Mouse (Mus musculus): Measurements from ENCODE around the gene Sgk1.

Sgk1 gene

GRCm38 (mm10) chr10:21918016-21918749 is 36.2 kb downstream of the Sgk1 start:
- DNase-seq (ENCODE audit: low spot score) = no peak

GRCm38 (mm10) chr10:21918750-21919145 is 36.8 kb downstream of the Sgk1 start:
- DNase-seq (ENCODE audit: low spot score) = no peak

GRCm38 (mm10) chr10:21920611-21921010 is 38.6 kb downstream of the Sgk1 start:
- DNase-seq (ENCODE audit: low spot score) = no peak

- DNase-seq (ENCODE audit: low spot score) = peak; percentile 45
Measured at GRCm38 (mm10) chr10:21922716-21923350, 40.8 kb downstream of the Sgk1 start.

GRCm38 (mm10) chr10:21923495-21923952 is 41.5 kb downstream of the Sgk1 start:
- DNase-seq (ENCODE audit: low spot score) = peak; percentile 64

GRCm38 (mm10) chr10:21924051-21924720 is 42.2 kb downstream of the Sgk1 start:
- DNase-seq (ENCODE audit: low spot score) = no peak

- DNase-seq (ENCODE audit: low spot score) = no peak
Measured at GRCm38 (mm10) chr10:21926941-21927340, 45.0 kb downstream of the Sgk1 start.

GRCm38 (mm10) chr10:21930781-21931380 is 48.9 kb downstream of the Sgk1 start:
- DNase-seq (ENCODE audit: low spot score) = no peak

- DNase-seq (ENCODE audit: low spot score) = no peak
Measured at GRCm38 (mm10) chr10:21932791-21933190, 50.8 kb downstream of the Sgk1 start.

GRCm38 (mm10) chr10:21934826-21935225 is 52.8 kb downstream of the Sgk1 start:
- DNase-seq (ENCODE audit: low spot score) = no peak

- no peak for DNase-seq (ENCODE audit: low spot score)
Measured at GRCm38 (mm10) chr10:21936513-21937221, 54.7 kb downstream of the Sgk1 start.

- peak; percentile 37 for DNase-seq (ENCODE audit: low spot score)
Measured at GRCm38 (mm10) chr10:21937222-21937605, 55.2 kb downstream of the Sgk1 start.

GRCm38 (mm10) chr10:21938166-21938565 is 56.2 kb downstream of the Sgk1 start:
- DNase-seq (ENCODE audit: low spot score) = no peak

- no peak for DNase-seq (ENCODE audit: low spot score)
Measured at GRCm38 (mm10) chr10:21941235-21941634, 59.3 kb downstream of the Sgk1 start.

GRCm38 (mm10) chr10:21943145-21943700 is 61.2 kb downstream of the Sgk1 start:
- DNase-seq (ENCODE audit: low spot score) = no peak

GRCm38 (mm10) chr10:21945195-21945594 is 63.2 kb downstream of the Sgk1 start:
- DNase-seq (ENCODE audit: low spot score) = no peak

GRCm38 (mm10) chr10:21946751-21947351 is 64.9 kb downstream of the Sgk1 start:
- no peak for DNase-seq (ENCODE audit: low spot score)

GRCm38 (mm10) chr10:21952520-21952919 is 70.5 kb downstream of the Sgk1 start:
- DNase-seq (ENCODE audit: low spot score) = no peak

- DNase-seq (ENCODE audit: low spot score) = no peak
Measured at GRCm38 (mm10) chr10:21961111-21961510, 79.1 kb downstream of the Sgk1 start.

- no peak for DNase-seq (ENCODE audit: low spot score)
Measured at GRCm38 (mm10) chr10:21963005-21963404, 81.0 kb downstream of the Sgk1 start.

- no peak for DNase-seq (ENCODE audit: low spot score)
Measured at GRCm38 (mm10) chr10:21973676-21974075, 91.7 kb downstream of the Sgk1 start.
